In the genomic region with DNA sequence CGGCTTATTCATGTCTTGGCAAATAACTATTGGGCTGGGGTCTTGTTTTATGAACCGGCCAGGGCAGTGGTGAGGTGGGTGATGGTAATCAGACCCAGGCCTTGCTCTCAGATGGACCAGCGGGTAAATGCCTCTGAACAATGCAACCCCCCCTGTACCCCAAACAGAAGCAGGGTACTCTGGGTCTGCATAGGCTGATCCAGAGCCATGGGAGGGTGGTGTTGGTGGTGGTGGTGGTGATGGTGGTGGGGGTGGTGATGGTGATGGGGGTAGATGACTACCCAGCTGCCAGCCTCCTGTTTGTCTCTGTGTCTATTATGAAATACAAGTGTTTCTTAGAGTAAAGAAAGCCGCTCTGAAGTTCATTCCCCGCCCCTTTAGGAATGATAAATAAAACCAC, we compare ENCODE assay signal across 14 mouse cellular contexts.
DNase-seq lines count a peak whose midpoint lies in the region; ATAC-seq lines count a peak whose summit lies in the region.
"Had no signal": no experiment of that assay in that cellular context is flagged by ENCODE, and none has a peak within 500 bp of the region (broad histone marks: within the 10 kb centered on the region; RNA-seq: fewer than 3 reads in every experiment).

No protein-coding gene starts in this region.

- no peaks in the 10 kb centered on the region for H3K27me3 ChIP-seq in hindbrain, embryonic 10.5 days (ENCODE audit: insufficient read depth, poor library complexity, severe bottlenecking)
- H3K27me3 ChIP-seq in hindbrain, embryonic 14.5 days (ENCODE audit: control insufficient read depth, insufficient read depth, low read length): no peaks in the 10 kb centered on the region
- no peaks in the 10 kb centered on the region for H3K27me3 ChIP-seq in midbrain, embryonic 13.5 days
- H3K27me3 ChIP-seq in midbrain, embryonic 14.5 days (ENCODE audit: control insufficient read depth, insufficient read depth, low read length): no peaks in the 10 kb centered on the region
- H3K27me3 ChIP-seq in forebrain, embryonic 16.5 days (replicated peaks; ENCODE audit: control insufficient read depth, insufficient read depth, low read length): no peaks in the 10 kb centered on the region
- no peaks in the 10 kb centered on the region for H3K27me3 ChIP-seq in neural tube, embryonic 15.5 days (replicated peaks)
- H3K27me3 ChIP-seq: heart, embryonic 15.5 days; kidney, embryonic 15.5 days had no signal

- 75% methylated on average over 5 of the region's 5 CpGs for WGBS in hindbrain, embryonic 10.5 days
- WGBS in hindbrain, embryonic 14.5 days: 70% methylated on average over 5 of the region's 5 CpGs
- 71% methylated on average over 5 of the region's 5 CpGs for WGBS in midbrain, embryonic 13.5 days
- 79% methylated on average over 5 of the region's 5 CpGs for WGBS in midbrain, embryonic 14.5 days
- 61% methylated on average over 5 of the region's 5 CpGs for WGBS in forebrain, embryonic 16.5 days
- WGBS in neural tube, embryonic 15.5 days: 66% methylated on average over 5 of the region's 5 CpGs

- H3K9me3 ChIP-seq in hindbrain, embryonic 10.5 days: no peaks in the 10 kb centered on the region
- no peaks in the 10 kb centered on the region for H3K9me3 ChIP-seq in hindbrain, embryonic 14.5 days (ENCODE audit: control insufficient read depth, low read length)
- H3K9me3 ChIP-seq in midbrain, embryonic 13.5 days: no peaks in the 10 kb centered on the region
- no peaks in the 10 kb centered on the region for H3K9me3 ChIP-seq in midbrain, embryonic 14.5 days (ENCODE audit: control insufficient read depth, low read length)
- H3K9me3 ChIP-seq in forebrain, embryonic 16.5 days (ENCODE audit: control insufficient read depth, low read length): no peaks in the 10 kb centered on the region
- H3K9me3 ChIP-seq in neural tube, embryonic 15.5 days (replicated peaks): no peaks in the 10 kb centered on the region
- H3K9me3 ChIP-seq: heart, embryonic 15.5 days; kidney, embryonic 15.5 days had no signal

- H3K27ac ChIP-seq in hindbrain, embryonic 10.5 days: peak overlapping the region; percentile 74
- no peak overlapping the region; the same call in 1 of the 2 replicates for H3K27ac ChIP-seq in hindbrain, embryonic 14.5 days
- no peak overlapping the region for H3K27ac ChIP-seq in midbrain, embryonic 13.5 days
- no peak overlapping the region for H3K27ac ChIP-seq in midbrain, embryonic 14.5 days (replicated peaks; ENCODE audit: low read depth, low read length)
- peak overlapping the region; percentile 26; the same call in 1 of the 2 replicates for H3K27ac ChIP-seq in forebrain, embryonic 16.5 days (ENCODE audit: low read length)
- H3K27ac ChIP-seq in neural tube, embryonic 15.5 days (replicated peaks): 0 out of 2 replicates have a peak overlapping the region, but pooled peaks have one; percentile 37
- H3K27ac ChIP-seq: heart, embryonic 15.5 days; kidney, embryonic 15.5 days; liver, embryonic 14.5 days; macrophage had no signal

- DNase-seq in hindbrain, embryonic 10.5 days (ENCODE audit: low spot score): no peak
- DNase-seq in hindbrain, embryonic 14.5 days (ENCODE audit: low spot score): no peak
- DNase-seq in midbrain, embryonic 14.5 days: no peak
- no peak for DNase-seq in left cerebral cortex, adult 9 months (ENCODE audit: low spot score in 2 of 2)

- no peak overlapping the region for H3K4me3 ChIP-seq in hindbrain, embryonic 10.5 days
- H3K4me3 ChIP-seq in hindbrain, embryonic 14.5 days (replicated peaks; ENCODE audit: low read length): no peak overlapping the region
- H3K4me3 ChIP-seq in midbrain, embryonic 13.5 days (replicated peaks): no peak overlapping the region
- H3K4me3 ChIP-seq in midbrain, embryonic 14.5 days (replicated peaks; ENCODE audit: low read depth, low read length): no peak overlapping the region
- H3K4me3 ChIP-seq in forebrain, embryonic 16.5 days (replicated peaks; ENCODE audit: low read length): no peak overlapping the region
- H3K4me3 ChIP-seq in neural tube, embryonic 15.5 days (replicated peaks): no peak overlapping the region
- H3K4me3 ChIP-seq: heart, embryonic 15.5 days; kidney, embryonic 15.5 days; myocyte had no signal

- no peak overlapping the region for H3K4me2 ChIP-seq in hindbrain, embryonic 14.5 days (replicated peaks)
- H3K4me2 ChIP-seq in midbrain, embryonic 13.5 days (replicated peaks): no peak overlapping the region
- no peak overlapping the region for H3K4me2 ChIP-seq in midbrain, embryonic 14.5 days (ENCODE audit: low read length)
- H3K4me2 ChIP-seq in forebrain, embryonic 16.5 days (ENCODE audit: low read length): no peak overlapping the region
- no peak overlapping the region for H3K4me2 ChIP-seq in neural tube, embryonic 15.5 days
- H3K4me2 ChIP-seq: heart, embryonic 15.5 days; kidney, embryonic 15.5 days had no signal

- peaks cover 5% of the 10 kb centered on the region; the same call in 1 of the 2 replicates for H3K36me3 ChIP-seq in hindbrain, embryonic 10.5 days
- peaks cover 7% of the 10 kb centered on the region; the same call in 1 of the 2 replicates for H3K36me3 ChIP-seq in hindbrain, embryonic 14.5 days (replicated peaks; ENCODE audit: control insufficient read depth, insufficient read depth)
- peaks cover 5% of the 10 kb centered on the region; the same call in 1 of the 2 replicates for H3K36me3 ChIP-seq in midbrain, embryonic 13.5 days
- peaks cover 10% of the 10 kb centered on the region for H3K36me3 ChIP-seq in midbrain, embryonic 14.5 days (ENCODE audit: control insufficient read depth, insufficient read depth, low read length)
- H3K36me3 ChIP-seq in forebrain, embryonic 16.5 days (ENCODE audit: control insufficient read depth, insufficient read depth): 0 out of 2 replicates have a peak, but pooled peaks cover 5% of the 10 kb centered on the region
- H3K36me3 ChIP-seq in neural tube, embryonic 15.5 days: peaks cover 5% of the 10 kb centered on the region; the same call in 1 of the 2 replicates
- H3K36me3 ChIP-seq: heart, embryonic 15.5 days; kidney, embryonic 15.5 days had no signal

- H3K4me1 ChIP-seq in hindbrain, embryonic 10.5 days (replicated peaks): peaks cover 37% of the 10 kb centered on the region
- H3K4me1 ChIP-seq in hindbrain, embryonic 14.5 days (replicated peaks; ENCODE audit: control insufficient read depth, insufficient read depth, low read length): peaks cover 16% of the 10 kb centered on the region
- H3K4me1 ChIP-seq in midbrain, embryonic 13.5 days (replicated peaks): peaks cover 33% of the 10 kb centered on the region
- peaks cover 12% of the 10 kb centered on the region for H3K4me1 ChIP-seq in midbrain, embryonic 14.5 days (ENCODE audit: control insufficient read depth, insufficient read depth, low read length)
- H3K4me1 ChIP-seq in forebrain, embryonic 16.5 days (replicated peaks; ENCODE audit: control insufficient read depth, insufficient read depth, low read length): peaks cover 23% of the 10 kb centered on the region
- H3K4me1 ChIP-seq in neural tube, embryonic 15.5 days: peaks cover 33% of the 10 kb centered on the region
- H3K4me1 ChIP-seq: heart, embryonic 15.5 days had no signal

- ATAC-seq in hindbrain, embryonic 14.5 days (ENCODE audit: low FRiP score): no peak
- peak; percentile 43; the same call in 1 of the 2 replicates for ATAC-seq in midbrain, embryonic 13.5 days
- no peak for ATAC-seq in midbrain, embryonic 14.5 days (ENCODE audit: low FRiP score, low TSS enrichment)
- 0 out of 2 replicates have a peak, but pooled peaks have one; percentile 9 for ATAC-seq in forebrain, embryonic 16.5 days
- ATAC-seq in neural tube, embryonic 15.5 days (ENCODE audit: low FRiP score): peak; percentile 38; the same call in 1 of the 2 replicates
- ATAC-seq in inflammation-experienced regulatory T-cells, adult 6 months: no peak
- ATAC-seq: activated CD4-positive, CD25-positive, alpha-beta regulatory T cell, adult 4 months had no signal

- no peak overlapping the region for H3K9ac ChIP-seq in hindbrain, embryonic 14.5 days
- no peak overlapping the region for H3K9ac ChIP-seq in midbrain, embryonic 13.5 days (replicated peaks)
- H3K9ac ChIP-seq in midbrain, embryonic 14.5 days (replicated peaks; ENCODE audit: low read length): no peak overlapping the region
- H3K9ac ChIP-seq in forebrain, embryonic 16.5 days (replicated peaks; ENCODE audit: low read depth, low read length): no peak overlapping the region
- no peak overlapping the region for H3K9ac ChIP-seq in neural tube, embryonic 15.5 days (replicated peaks)
- H3K9ac ChIP-seq: heart, embryonic 15.5 days; kidney, embryonic 15.5 days; liver, embryonic 14.5 days had no signal

Comparison
In these comparisons a context has a peak if more than half of its experiments do, and no peak if none do; other contexts are left out.
1. H3K27ac ChIP-seq: peak in hindbrain, embryonic 10.5 days (single experiment), forebrain, embryonic 16.5 days (single experiment) and neural tube, embryonic 15.5 days (single experiment); none in hindbrain, embryonic 14.5 days (single experiment), midbrain, embryonic 13.5 days (single experiment) and midbrain, embryonic 14.5 days (single experiment).
2. ATAC-seq: peak in midbrain, embryonic 13.5 days (single experiment), forebrain, embryonic 16.5 days (single experiment) and neural tube, embryonic 15.5 days (single experiment); none in hindbrain, embryonic 14.5 days (single experiment), midbrain, embryonic 14.5 days (single experiment) and inflammation-experienced regulatory T-cells, adult 6 months (single experiment).